ENCODE assay signal across 8 mouse cellular contexts in genomic region chr7:127776426-127776825, GRCm38 (mm10). TPM values are rescaled to one million over a fixed set of nuclear protein-coding genes. Genes with fewer than 3 reads are reported as not detected.
DNase-seq lines count a peak whose midpoint lies in the region; ATAC-seq lines count a peak whose summit lies in the region.

Gene Setd1a (plus strand): TSS chr7:127776670.

- H3K36me3 ChIP-seq in hindbrain, embryonic 16.5 days (ENCODE audit: control insufficient read depth, insufficient read depth, low read length), result peaks cover 12% of the 10 kb centered on the region
- peaks cover 14% of the 10 kb centered on the region for H3K36me3 ChIP-seq in macrophage (ENCODE audit: inconsistent target)

- peak within 1 kb of the TSS; percentile 83 for H3K4me3 ChIP-seq in hindbrain, embryonic 16.5 days (ENCODE audit: low read length)
- peak within 1 kb of the TSS; percentile 76 for H3K4me3 ChIP-seq in macrophage (ENCODE audit: inconsistent target)

- H3K27me3 ChIP-seq in hindbrain, embryonic 16.5 days (replicated peaks; ENCODE audit: control insufficient read depth, insufficient read depth, low read length), result no peaks in the 10 kb centered on the region

- H3K79me2 ChIP-seq in macrophage (ENCODE audit: inconsistent target), result peaks cover 21% of the 10 kb centered on the region

- H3K9ac ChIP-seq in hindbrain, embryonic 16.5 days (ENCODE audit: low read depth, low read length), result peak within 1 kb of the TSS; percentile 92

- H3K27ac ChIP-seq in hindbrain, embryonic 16.5 days (ENCODE audit: low read depth, low read length), result peak within 1 kb of the TSS; percentile 95
- H3K27ac ChIP-seq in macrophage, result peak within 1 kb of the TSS; percentile 98

- WGBS in hindbrain, embryonic 16.5 days, result 0% methylated on average over 23 of the region's 23 CpGs
- WGBS in macrophage (ENCODE audit: missing documents), result 0% methylated on average over 22 of the region's 23 CpGs

- H3K9me3 ChIP-seq in hindbrain, embryonic 16.5 days (ENCODE audit: control insufficient read depth, low read length), result no peaks in the 10 kb centered on the region

- H3K4me2 ChIP-seq in hindbrain, embryonic 16.5 days (ENCODE audit: low read length), result peak within 1 kb of the TSS; percentile 76

- H3K4me1 ChIP-seq in hindbrain, embryonic 16.5 days (ENCODE audit: control insufficient read depth, insufficient read depth, low read depth, low read length), result peaks cover 13% of the 10 kb centered on the region

- ATAC-seq in hindbrain, embryonic 16.5 days, result peak; percentile 69

- DNase-seq in WW6 (ENCODE audit: low read depth, low spot score), result peak; percentile 55
- DNase-seq in cerebellum, postnatal 4 days (ENCODE audit: low spot score in 2 of 2), result peak; percentile 66 to 88
- DNase-seq in gastrocnemius, adult 18-20 months (ENCODE audit: low spot score), result peak; percentile 89
- peak; percentile 89 to 90 for DNase-seq in left cerebral cortex, adult 18-20 months (ENCODE audit: low spot score in 2 of 2)
- DNase-seq in right cerebral cortex, adult 2 months (ENCODE audit: low spot score in 2 of 2), result peak; percentile 89 to 90
- DNase-seq in urinary bladder, postnatal 10 days (ENCODE audit: low spot score), result peak; percentile 53

RNA-seq across cellular contexts. Expression of gene Setd1a, which starts in this region (rescaled TPM):
- total RNA-seq in gastrocnemius, adult 18-20 months (2021), result 10 to 100 TPM; 16.2 to 17.6 TPM
- polyA plus RNA-seq in hindbrain, embryonic 16.5 days (2015; fragmentation: Nextera tagmentation; extraction: Ambion mirVana), result 12.8 and 14.6 TPM in 2 replicates
- total RNA-seq in left cerebral cortex, adult 18-20 months (2021), result 10 to 100 TPM; 41.1 to 44.7 TPM
- total RNA-seq in macrophage (2018; cell fraction: chromatin; rRNA removed), result 10 to 100 TPM; 26.9 to 77.9 (median 54.2) TPM
- total RNA-seq in macrophage (2018; cell fraction: cytosol; rRNA removed), result 10 to 100 TPM in 24 of 26 experiments, 1 to 10 TPM in 2; 9.5 to 20.2 (median 15.4) TPM
- 10 to 100 TPM; 18.5 to 54.6 (median 32.5) TPM for total RNA-seq in macrophage (2018; cell fraction: nucleus; rRNA removed)
- polyA plus RNA-seq in macrophage (2018), result 11.6 to 14.1 TPM (median 12.7 TPM) in 3 replicates

Comparison
In these comparisons a context has a peak if more than half of its experiments do, and no peak if none do; other contexts are left out.
1. Peak in every context shown above with its lines: DNase-seq, ATAC-seq, H3K4me3 ChIP-seq and H3K27ac ChIP-seq.